Mouse (Mus musculus) retina, embryonic 14.5 days (tissue): ENCODE data around the gene Gm17482.
"Not testable (repeated sequence)": the region's sequence is repeated elsewhere in the genome, so short reads cannot be mapped to it uniquely, and the experiment has no call there.

Experiments used
- DNase-seq: peaks from one replicate; pipeline ENCODE4 v3.0.0-alpha.2; 2015; ENCODE audit warnings: low spot score

The Gm17482 gene

GRCm38 (mm10) chr6:115227043-115227442 lies at the start of gene Gm17482:
Gm17482 (plus strand) TSS chr6:115227343.
- no peak for DNase-seq

GRCm38 (mm10) chr6:115178826-115179225 lies 48.3 kb upstream of the Gm17482 start:
- peak; percentile 61 for DNase-seq

DNA sequence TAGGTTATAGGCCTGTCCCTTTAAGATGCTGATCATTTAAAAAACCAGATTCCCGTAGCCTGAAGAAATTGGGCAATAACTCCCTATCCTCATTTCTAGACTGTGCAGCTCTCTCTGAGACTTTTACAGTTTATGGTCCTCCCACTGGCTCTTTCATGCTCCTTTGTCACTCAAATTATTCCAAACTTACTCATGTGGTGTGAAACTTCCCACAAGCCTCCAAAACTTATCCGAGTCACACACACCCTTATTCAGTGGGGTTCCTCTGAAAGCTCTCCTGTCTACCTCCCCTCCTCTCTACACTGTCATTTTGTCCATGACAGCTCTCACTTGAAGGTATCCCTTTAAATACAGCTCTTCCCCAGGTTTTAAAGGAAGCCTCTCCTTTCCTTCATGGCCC lies 46.0 kb upstream of the Gm17482 start:
- DNase-seq: no peak

- no peak for DNase-seq
Measured at GRCm38 (mm10) chr6:115191111-115191510, 36.0 kb upstream of the Gm17482 start.

GRCm38 (mm10) chr6:115200753-115201152 lies 26.4 kb upstream of the Gm17482 start:
- DNase-seq: no peak

DNA sequence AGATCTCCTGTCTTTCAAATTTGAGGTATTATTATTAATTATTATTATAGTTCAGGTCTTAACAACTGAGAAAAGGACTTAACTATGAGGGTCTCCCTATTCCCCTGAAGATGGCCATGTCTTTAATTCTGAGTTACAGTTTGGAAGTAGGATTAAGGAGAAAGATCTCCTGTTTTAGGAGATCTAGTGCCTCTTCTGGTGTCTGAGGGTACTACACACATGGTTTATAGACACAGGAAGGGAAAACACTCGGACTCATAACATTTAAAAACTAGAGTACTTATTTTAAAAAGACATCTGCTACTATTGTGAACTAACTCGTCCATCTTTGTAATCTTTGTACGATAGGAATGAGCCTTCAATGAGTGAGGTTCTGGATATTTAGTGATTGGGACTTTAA lies 24.1 kb upstream of the Gm17482 start:
- DNase-seq: no peak

DNA sequence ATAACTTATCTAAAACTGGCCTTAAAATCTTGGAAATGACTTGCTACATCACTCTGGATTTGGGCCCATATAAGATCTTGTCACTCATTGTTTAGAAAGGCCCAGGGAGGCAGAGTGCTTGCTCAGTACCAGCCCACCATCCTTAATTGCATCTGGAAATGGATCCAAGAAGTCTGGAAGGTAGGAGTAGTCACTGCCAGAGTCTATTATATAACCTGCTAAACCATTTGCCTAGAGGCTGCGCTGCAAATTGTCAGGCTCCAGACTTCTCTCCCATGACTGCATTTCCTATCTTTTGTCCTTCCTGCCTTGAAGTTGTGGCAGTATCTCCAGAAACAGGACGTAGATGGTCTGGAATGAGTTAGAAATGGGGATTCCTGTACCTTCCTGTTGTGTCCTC lies 17.0 kb upstream of the Gm17482 start:
- no peak for DNase-seq

DNA sequence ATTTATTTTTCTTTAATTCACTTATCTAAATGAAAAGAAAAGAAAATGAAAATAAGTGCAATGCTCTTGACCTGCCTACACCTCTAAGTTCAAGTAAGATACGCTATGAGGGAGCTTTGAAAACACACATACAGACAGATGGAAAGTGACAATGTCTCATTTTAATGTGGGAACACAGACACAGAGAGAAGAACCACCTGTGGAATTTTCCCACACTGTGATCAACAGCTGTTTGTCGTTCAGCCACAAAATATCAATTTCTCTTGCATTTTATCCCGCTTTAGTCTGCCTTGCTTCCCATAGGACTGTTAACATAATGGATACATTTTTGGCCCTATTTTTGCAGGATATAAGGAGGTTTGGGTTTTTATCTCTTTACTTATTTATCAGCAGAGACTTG lies 16.3 kb upstream of the Gm17482 start:
- DNase-seq: no peak

DNA sequence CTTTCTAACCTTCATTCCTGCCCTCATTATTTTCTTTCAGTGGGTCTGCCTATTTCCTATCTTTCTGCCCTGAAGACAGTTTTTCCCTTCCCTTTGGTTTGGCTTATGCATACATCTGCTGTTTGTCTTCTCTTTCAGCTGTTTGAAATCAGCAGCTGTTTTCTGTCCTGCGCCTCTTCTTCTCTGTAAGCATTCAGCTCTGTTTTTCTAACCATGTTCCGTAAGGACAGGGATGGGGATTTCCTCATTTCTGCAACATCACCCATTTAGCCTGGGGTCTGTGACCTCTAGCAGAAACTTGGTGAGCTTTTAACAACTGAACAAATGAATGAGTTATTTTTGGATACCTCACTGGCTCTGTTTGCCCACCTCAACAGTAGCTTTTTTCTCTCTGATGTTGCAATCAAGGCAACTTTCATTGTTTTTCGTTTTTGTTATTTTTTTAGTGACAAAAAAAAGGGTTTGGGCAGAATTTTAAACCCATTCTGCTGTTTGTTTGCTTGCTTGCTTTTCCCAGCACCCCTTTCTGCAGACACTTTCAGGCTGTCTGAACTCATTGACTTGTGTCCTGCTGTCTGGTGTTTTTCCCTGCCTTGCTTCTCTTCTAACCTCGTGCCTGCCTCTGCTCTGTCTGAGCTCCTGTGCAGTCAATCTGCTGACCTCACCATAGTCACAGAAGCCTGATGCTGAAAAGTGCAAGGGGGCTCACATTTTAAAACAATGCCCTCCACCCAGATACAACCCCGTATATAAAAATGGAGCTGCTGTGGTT lies 14.8 kb upstream of the Gm17482 start:
- DNase-seq: no peak

DNA sequence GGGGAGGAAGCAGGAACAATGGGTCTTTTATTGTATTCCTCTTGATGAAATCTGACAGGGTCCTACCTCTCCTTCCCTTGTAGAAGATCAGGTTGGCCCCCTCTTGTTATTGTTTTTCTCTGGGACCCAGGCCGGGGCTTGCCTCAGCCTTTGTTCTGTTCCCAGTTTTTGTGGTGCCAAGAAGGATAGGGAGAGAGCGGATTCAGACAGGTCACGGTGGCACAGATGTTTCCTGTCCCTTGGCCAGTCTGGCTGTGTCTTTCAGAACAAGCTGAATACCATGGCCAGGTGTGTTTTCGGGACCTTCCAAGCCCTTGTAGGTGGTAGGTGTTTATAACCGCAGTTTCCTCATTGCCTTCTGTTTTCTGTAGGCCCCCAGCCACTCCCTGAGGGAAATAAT lies 14.0 kb upstream of the Gm17482 start:
- no peak for DNase-seq

GRCm38 (mm10) chr6:115221215-115221641 lies 5.9 kb upstream of the Gm17482 start:
- no peak for DNase-seq

DNA sequence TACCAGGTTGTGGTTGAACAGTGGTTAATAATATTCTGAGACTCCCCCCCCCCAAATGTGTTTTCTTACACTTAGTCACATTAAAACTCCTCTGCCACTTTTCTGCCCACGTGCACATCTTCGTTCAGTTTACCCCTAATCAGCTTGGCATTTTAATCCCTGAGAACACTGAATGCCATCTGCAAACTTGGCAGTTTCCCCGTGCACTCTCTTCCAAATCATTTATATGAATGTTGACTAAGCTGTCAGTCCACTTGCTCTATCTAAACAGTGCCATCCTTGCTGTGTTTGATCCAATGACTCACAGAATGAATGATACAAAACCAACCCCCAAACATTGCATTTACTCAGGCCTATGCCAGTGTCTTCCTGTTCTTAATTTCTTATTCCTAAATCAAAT lies 1.6 kb upstream of the Gm17482 start:
- DNase-seq: no peak

DNA sequence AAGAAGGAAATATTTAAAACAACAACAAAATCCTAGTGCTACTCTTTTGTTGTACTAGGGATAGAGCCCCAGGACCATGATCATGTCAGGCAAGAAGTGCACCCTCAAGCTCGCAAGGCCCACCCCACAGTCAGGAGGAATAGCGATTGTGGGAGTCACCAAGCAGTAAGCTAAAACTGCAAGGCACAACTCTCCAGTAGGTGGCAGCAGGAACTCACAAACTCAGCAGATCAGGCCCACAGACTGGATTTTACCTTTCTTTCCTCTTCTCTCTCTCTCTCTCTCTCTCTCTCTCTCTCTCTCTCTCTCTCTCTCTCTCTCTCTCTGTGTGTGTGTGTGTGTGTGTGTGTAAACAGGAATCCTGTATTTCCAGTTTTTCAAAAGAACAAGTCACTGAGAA lies 386 bp downstream of the Gm17482 start:
- peak; percentile 90 for DNase-seq

DNA sequence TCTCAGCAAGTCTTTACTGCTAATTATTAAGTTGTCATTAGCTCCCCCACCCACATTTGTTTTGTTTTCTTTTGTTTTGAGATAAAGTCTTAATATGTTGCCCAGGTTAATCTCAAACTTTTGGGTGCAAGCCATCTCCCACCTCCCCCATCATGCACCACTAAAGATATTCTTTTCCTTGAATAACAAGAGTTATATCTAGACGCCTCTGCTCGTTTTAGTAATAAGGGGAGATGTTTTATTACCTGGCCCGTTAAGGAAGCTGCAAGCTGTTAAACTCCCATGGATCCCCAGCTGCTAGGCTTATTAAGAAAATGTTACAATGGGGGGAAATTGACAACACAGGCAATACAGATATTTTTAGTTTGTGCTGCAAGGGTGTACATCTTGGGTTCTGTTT lies 3.4 kb downstream of the Gm17482 start:
- DNase-seq: no peak

- DNase-seq: no peak
Measured at GRCm38 (mm10) chr6:115231836-115232235, 4.7 kb downstream of the Gm17482 start.

- DNase-seq: no peak
Measured at GRCm38 (mm10) chr6:115232562-115232961, 5.4 kb downstream of the Gm17482 start.

- DNase-seq: no peak
Measured at GRCm38 (mm10) chr6:115238031-115239027, 11.2 kb downstream of the Gm17482 start.

GRCm38 (mm10) chr6:115239335-115239734 lies 12.2 kb downstream of the Gm17482 start:
- no peak for DNase-seq

DNA sequence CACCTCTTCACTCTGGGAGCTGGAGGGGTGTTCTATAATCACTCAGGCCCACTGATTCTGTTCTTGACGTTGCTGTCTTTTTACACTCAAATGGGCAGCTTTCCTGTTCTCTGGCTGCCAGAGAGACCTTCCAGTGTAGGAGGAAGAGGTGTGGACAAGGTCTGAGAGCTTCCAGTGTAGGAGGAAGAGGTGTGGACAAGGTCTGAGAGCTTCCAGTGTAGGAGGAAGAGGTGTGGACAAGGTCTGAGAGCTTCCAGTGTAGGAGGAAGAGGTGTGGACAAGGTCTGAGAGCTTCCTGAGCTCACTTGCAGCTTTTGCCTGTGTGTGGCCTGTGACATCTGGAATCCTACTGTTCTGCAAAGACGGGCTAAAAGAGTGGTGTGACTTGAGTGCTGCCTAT lies 13.3 kb downstream of the Gm17482 start:
- not testable (repeated sequence) for DNase-seq

DNA sequence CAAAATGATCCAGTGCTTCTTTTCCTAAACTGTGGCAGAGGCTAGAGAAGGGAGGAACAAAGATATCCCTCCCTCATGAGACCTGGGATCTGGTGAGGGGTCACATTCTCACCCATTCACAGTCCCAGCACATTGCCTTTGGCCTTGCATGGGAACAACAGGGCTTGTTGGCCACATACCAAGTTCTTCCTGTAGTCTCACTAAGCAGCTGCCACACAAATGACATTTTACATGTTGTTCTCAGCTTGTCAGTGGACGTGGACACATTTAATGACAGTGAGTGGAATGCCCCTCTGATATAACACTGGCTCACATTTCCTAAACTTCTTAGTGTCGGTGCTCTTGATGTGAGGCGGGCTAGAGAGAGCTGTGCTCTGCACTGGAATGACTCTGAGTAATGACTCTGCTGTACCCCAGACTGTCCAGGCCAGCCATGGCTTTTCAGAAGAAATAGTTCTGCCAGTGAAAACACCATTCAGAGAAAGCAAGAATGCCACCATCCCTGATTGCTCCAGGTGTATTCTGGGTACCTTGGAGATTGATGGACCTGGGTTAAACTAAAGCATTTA lies 14.1 kb downstream of the Gm17482 start:
- DNase-seq: no peak

DNA sequence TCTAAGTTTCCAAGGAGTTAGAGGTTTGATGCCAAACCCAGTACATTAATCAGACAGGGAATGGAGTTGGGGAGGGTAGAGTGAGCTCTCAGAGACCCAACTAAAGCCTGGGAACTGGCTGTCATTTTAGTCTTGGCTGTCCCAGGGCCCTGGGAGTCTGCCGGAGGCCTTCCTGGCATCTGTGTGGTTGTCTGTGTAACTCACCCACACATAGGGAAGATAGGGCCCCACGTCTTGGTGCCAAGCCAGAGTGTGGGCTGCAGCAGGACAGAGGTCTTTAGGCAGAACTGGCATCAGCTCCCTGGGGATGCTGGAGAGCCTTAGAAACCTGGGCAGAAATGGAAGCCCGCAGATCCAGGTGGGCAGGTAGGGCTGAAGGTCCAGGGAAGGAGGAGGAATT lies 14.8 kb downstream of the Gm17482 start:
- no peak for DNase-seq

- DNase-seq: no peak
Measured at GRCm38 (mm10) chr6:115244222-115244621, 17.1 kb downstream of the Gm17482 start.
